Mouse (Mus musculus) bone marrow macrophage, adult 2 months (primary cell): ENCODE results near the gene Rdh7.

ENCODE experiments used
- CTCF ChIP-seq: IDR thresholded peaks from 2 replicates; pipeline ENCODE4 v1.5.1; 2012; ENCODE audit warnings: low read depth, mild to moderate bottlenecking, low read length, moderate library complexity
- POLR2A ChIP-seq: IDR thresholded peaks from 2 replicates; pipeline ENCODE4 v1.6.1; 2012; ENCODE audit warnings: mild to moderate bottlenecking, low read depth, low read length, borderline replicate concordance

DNA sequence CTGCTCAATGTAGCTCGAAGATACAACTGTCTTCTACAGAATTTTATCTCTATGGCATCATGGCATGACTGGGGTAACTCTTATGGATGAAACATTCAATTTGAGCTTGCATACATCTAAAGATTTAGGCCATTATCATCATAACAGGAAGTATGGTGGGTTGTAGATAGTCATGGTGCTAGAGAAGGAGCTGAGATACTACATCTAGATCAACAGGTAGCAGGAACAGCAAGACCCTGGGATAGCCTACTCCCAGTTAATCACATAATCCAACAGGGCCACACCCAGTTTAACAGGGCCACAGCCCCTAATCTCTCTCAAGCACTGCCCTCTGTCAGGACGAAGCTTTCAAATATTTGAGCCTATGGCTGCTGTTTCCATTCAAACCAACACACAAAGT lies 47.8 kb downstream of the Rdh7 start:
- no peak for TF ChIP-seq CTCF
- TF ChIP-seq POLR2A, result no peak
